Mouse (Mus musculus): ENCODE measurements around the gene Fgfr2.

The Fgfr2 gene

DNA sequence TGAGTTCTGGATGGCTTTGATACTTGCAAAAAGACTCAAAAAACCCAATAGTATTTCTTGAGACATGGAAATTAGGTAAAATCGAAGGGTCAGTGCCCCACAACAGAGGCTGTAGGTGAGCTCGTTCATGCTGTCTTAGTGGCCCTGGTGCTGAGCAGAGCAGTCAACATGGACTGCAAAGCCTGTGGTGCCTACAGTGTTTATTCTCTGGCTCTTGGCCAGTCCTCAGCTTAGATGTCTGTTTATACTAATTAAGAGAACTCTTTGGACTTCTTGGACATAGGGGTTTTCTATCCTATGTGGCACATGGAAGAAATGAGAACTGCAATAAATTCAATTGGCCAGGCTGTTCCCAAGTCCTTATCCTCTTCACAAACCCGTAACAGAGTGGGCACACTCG is 2811.8 kb downstream of the Fgfr2 start:
- no peak for DNase-seq (ENCODE audit: low read depth, low spot score)

DNA sequence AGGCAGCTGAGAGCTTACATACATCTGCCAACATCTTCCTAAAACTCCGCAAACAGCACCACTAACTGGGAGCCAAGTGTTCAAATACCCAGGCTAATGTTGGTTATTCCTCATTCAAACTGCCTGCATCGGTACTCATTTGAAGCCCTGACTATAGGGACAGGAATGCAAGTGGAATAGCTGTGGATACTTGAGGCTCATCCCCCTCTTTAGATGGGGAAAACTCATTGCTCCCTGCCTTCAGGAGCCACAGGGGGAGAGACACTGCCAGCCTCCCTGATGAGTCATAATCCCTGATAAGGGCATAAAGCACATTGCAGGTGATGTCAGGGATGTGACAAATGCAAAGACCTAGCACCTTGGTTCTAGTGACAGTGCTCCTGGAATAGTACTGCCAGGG is 2814.0 kb downstream of the Fgfr2 start:
- no peak for DNase-seq (ENCODE audit: low read depth, low spot score)

- no peak for DNase-seq (ENCODE audit: low read depth, low spot score)
Observed at GRCm38 (mm10) chr7:130307036-130307435, 2816.1 kb downstream of the Fgfr2 start.

DNA sequence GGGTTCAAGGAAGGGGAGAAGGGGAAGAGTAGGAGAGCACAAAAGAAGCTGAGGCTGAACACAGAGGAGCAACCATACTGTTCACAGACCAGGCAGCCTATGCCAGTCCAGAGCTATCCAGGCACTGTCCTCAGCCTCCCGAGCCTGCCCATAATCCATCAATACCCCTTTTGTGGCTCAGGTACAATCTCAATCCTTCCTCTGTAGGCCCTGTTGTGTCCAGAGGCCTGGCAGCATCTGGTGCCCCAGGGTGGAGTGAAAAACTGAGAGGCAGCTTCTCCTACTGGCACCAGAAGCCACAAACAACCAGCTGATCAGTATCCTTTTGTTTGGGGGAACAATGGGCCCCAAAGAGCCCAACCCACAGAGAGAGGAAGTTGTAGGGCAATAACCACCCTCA is 2818.5 kb downstream of the Fgfr2 start:
- DNase-seq (ENCODE audit: low read depth, low spot score), result no peak

DNA sequence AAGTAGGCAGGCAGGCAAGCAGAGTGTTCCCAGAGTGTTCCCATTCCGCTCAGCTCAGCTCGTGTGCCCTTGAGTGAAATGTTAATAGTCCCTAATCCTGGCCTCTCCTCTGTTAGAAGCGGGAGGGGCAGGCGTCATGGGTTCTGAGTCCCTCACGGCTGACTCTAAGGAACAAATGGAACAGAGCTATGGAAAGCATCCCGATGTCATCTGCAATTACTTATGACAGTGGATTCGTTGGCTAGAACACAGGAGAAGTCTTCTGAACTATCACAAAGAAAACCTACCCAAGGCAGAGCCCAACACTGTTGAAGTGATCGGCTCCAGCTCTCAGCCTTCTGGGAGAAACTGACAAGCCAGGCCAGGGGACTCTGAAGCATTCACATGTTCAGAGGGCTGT is 2819.7 kb downstream of the Fgfr2 start:
- DNase-seq (ENCODE audit: low read depth, low spot score), result no peak

DNA sequence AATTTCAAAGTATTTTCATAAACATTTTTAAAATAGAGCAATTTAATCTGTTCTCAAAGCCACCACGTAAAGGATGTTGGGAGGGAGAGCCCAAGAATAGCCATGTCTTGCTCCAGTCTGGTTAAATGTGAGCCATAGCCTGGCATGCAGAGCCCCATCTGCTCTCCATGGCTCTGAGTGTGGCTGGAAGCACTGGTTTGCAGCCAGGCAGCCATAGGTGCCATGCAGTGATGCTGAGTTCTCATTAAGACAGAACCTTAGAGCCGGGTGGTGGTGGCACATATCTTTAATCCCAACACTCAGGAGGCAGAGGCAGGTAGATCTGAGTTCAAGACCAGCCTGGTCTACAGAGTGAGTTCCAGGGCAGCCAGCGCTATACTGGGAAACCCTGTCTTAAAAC is 2822.5 kb downstream of the Fgfr2 start:
- no peak for DNase-seq (ENCODE audit: low read depth, low spot score)

DNA sequence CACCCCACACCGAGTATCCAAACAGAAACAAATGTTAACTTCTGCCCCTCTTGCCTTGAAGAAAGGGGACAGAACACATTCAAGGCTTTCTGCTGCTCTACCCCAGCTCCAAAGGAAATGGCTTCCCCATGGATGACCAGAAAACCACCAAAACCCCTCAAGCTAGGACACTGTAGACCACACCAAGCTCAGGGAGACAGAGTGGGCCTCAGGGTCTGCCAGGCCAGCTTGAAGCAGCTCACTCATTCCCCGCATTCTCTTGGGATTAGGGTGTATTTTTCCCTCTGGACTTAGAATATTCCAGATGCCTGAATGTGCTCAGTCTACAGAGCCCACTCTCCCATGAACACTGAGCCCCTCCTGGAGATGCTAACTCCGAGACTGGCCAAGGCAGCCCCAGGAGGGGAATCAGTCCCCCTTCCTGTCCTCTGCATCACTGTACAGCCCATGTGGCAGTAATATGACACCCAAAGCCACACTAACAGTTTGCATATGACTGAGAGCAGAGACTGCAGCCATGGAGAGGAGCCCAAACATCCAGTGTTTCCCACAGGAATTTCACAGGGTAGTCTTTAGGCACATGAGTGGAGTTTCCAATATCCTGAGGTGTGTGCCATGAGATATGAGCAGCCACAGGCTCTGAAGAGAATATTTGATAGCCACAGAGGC is 2824.1 kb downstream of the Fgfr2 start:
- no peak for DNase-seq (ENCODE audit: low read depth, low spot score)

DNA sequence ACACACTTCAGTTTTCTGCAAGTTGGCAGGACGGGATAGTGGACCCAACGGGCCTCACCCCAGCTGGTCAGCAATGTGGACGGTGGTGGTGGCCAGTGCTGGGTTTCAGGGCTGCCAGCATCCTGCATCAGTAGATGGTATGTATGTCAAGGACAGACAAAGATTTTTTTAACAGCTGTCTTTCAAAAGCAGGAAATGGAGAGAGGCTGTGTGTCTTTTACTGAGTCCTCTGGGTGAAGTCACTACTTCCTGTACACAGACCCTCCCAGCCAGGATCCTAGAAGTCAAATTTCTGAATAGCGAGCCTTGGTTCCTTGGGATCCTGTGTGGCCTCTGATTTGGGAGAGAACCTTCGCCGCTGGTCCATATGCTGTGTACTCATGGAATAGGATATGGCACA is 2832.0 kb downstream of the Fgfr2 start:
- no peak for DNase-seq (ENCODE audit: low read depth, low spot score)

GRCm38 (mm10) chr7:130289428-130289790 is 2833.7 kb downstream of the Fgfr2 start:
- no peak for DNase-seq (ENCODE audit: low read depth, low spot score)

DNA sequence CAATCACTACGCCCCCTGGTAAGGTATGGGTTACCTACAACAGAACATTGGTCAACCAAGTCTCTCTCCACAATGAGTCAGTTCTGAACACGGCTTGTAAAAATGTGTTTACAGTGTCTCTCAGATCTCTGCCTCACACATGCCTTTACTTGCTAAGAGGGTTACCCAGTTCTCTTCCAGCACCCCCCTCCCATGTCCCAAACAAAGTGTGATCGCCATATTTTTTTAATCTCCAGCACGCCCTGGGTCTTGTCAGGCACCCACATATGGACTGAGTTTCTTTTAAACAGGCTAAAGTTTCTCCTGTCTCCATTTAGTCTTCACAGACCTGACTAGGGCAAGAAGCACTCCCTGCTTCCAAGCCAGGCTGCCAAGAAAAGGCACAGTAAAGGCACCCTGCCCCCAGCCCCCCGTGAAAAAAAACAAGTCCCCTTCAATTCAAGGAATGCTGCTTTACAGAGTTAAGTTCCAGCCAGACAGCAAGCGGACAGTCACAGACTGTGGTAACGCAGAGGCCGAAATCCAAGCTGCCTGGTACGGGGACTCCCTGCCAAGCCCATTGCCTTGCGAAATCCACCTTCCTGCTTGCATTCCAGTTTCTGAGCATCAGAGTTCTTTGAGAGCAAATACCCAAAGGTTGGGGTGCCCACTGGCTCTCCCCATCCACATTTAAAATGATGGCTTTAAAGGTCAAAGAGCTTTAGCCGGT is 2834.3 kb downstream of the Fgfr2 start:
- DNase-seq (ENCODE audit: low read depth, low spot score), result no peak

- DNase-seq (ENCODE audit: low read depth, low spot score), result no peak
Observed at GRCm38 (mm10) chr7:130288248-130288647, 2834.9 kb downstream of the Fgfr2 start.

- DNase-seq (ENCODE audit: low read depth, low spot score), result no peak
Observed at GRCm38 (mm10) chr7:130278738-130279705, 2844.1 kb downstream of the Fgfr2 start.

- DNase-seq (ENCODE audit: low read depth, low spot score), result no peak
Observed at GRCm38 (mm10) chr7:130278000-130278737, 2845.0 kb downstream of the Fgfr2 start.

- peak; percentile 51 for DNase-seq (ENCODE audit: low read depth, low spot score)
Observed at GRCm38 (mm10) chr7:130273265-130273664, 2849.9 kb downstream of the Fgfr2 start.

- no peak for DNase-seq (ENCODE audit: low read depth, low spot score)
Observed at GRCm38 (mm10) chr7:130270807-130271206, 2852.3 kb downstream of the Fgfr2 start.

GRCm38 (mm10) chr7:130269124-130269867 is 2853.9 kb downstream of the Fgfr2 start:
- peak; percentile 40 for DNase-seq (ENCODE audit: low read depth, low spot score)

- peak; percentile 70 for DNase-seq (ENCODE audit: low read depth, low spot score)
Observed at GRCm38 (mm10) chr7:130267099-130267498, 2856.1 kb downstream of the Fgfr2 start.

DNA sequence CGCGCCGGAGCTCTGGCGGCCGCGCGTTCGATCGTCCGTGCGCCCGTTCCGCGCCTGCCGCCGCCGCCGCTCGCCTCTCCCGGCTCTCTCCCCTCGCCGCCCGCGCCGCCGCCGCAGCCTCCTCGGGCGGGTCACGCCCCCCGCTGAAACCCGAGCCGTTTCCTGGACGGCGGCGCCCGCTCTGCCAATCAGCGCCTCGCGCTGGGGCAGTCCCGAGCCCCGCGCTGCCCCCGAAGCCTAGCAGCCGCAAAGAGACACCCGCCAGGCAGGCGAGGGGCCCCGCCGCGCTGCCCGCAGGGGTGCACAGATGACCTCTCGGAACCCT is 2857.0 kb downstream of the Fgfr2 start:
- DNase-seq (ENCODE audit: low read depth, low spot score), result peak; percentile 56

GRCm38 (mm10) chr7:130265319-130266165 is 2857.6 kb downstream of the Fgfr2 start:
- DNase-seq (ENCODE audit: low read depth, low spot score), result peak; percentile 19

Data from ES-CJ7 (cell line).